Mouse (Mus musculus): ENCODE results near the gene Bag5. TPM values are rescaled to one million over a fixed set of nuclear protein-coding genes. Genes with fewer than 3 reads are reported as not detected.

Bag5 gene
- total RNA-seq, 1 experiment from 2014 or later: 36.2 TPM

- no peak for DNase-seq
Observed at GRCm38 (mm10) chr12:111698346-111698913, 14.6 kb downstream of the Bag5 start.

- DNase-seq: no peak
Observed at GRCm38 (mm10) chr12:111697708-111698107, 15.3 kb downstream of the Bag5 start.

GRCm38 (mm10) chr12:111696239-111696638 is 16.8 kb downstream of the Bag5 start:
- peak; percentile 60 for DNase-seq

- no peak for DNase-seq
Observed at GRCm38 (mm10) chr12:111694880-111695804, 17.9 kb downstream of the Bag5 start.

GRCm38 (mm10) chr12:111694271-111694781 is 18.7 kb downstream of the Bag5 start:
- no peak for DNase-seq

GRCm38 (mm10) chr12:111693341-111694270 is 19.5 kb downstream of the Bag5 start:
- no peak for DNase-seq

GRCm38 (mm10) chr12:111692899-111693298 is 20.2 kb downstream of the Bag5 start:
- DNase-seq: no peak

- DNase-seq: no peak
Observed at GRCm38 (mm10) chr12:111691346-111691872, 21.6 kb downstream of the Bag5 start.

- no peak for DNase-seq
Observed at GRCm38 (mm10) chr12:111689426-111689825, 23.6 kb downstream of the Bag5 start.

GRCm38 (mm10) chr12:111688069-111688428 is 25.0 kb downstream of the Bag5 start:
- DNase-seq: no peak

GRCm38 (mm10) chr12:111687350-111688068 is 25.5 kb downstream of the Bag5 start:
- DNase-seq: peak; percentile 82

GRCm38 (mm10) chr12:111686390-111686789 is 26.7 kb downstream of the Bag5 start:
- DNase-seq: no peak

- DNase-seq: no peak
Observed at GRCm38 (mm10) chr12:111682806-111683205, 30.3 kb downstream of the Bag5 start.

GRCm38 (mm10) chr12:111682003-111682402 is 31.1 kb downstream of the Bag5 start:
- DNase-seq: no peak

- no peak for DNase-seq
Observed at GRCm38 (mm10) chr12:111681305-111681704, 31.8 kb downstream of the Bag5 start.

- no peak for DNase-seq
Observed at GRCm38 (mm10) chr12:111680661-111681060, 32.4 kb downstream of the Bag5 start.

GRCm38 (mm10) chr12:111678997-111679396 is 34.1 kb downstream of the Bag5 start:
- no peak for DNase-seq

GRCm38 (mm10) chr12:111678670-111678933 is 34.5 kb downstream of the Bag5 start:
- DNase-seq: no peak

- DNase-seq: peak; percentile 86
Observed at GRCm38 (mm10) chr12:111677882-111678669, 35.0 kb downstream of the Bag5 start, which contains the start of gene Trmt61a. Gene Trmt61a, plus strand, starts transcription at chr12:111678105.

GRCm38 (mm10) chr12:111677421-111677820 is 35.6 kb downstream of the Bag5 start:
- no peak for DNase-seq
